Mouse (Mus musculus) cerebellum, postnatal 36 days (tissue): ENCODE measurements at regions not wholly inside any gene's neighbourhood (a gene's known extent, or its start where the extent isn't known, plus 50 kb on each side); places are given as distances from the start of the nearest gene placed in this dataset.
"Not testable (repeated sequence)": the region's sequence is repeated elsewhere in the genome, so short reads cannot be mapped to it uniquely, and the experiment has no call there.

Experiments
- DNase-seq, 2 experiments: peaks; one replicate each; pipeline ENCODE4 v3.0.0; 2021 to 2022; ENCODE audit warnings: mixed read lengths in 2 of 2

DNA sequence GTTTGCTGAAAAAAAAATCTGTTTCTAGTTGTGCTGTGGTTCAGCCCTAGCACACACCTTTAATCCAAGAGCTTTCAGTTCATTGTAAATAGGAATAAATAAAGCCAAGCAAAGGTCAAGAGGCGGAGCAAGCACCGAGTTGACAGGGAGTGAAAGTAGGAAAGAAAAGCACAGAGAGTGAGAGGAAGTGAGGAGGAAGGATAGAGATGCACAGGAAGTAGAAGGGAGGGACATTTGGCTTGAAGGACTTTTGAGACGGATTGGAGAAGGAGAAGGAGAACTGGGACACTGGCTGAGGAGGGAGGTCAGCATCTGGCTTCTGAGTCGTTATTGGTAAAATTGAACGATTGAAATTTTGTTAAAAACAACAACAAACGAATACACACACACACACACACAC lies 402.0 kb upstream of the Igfbp7 start:
- no peak for DNase-seq

DNA sequence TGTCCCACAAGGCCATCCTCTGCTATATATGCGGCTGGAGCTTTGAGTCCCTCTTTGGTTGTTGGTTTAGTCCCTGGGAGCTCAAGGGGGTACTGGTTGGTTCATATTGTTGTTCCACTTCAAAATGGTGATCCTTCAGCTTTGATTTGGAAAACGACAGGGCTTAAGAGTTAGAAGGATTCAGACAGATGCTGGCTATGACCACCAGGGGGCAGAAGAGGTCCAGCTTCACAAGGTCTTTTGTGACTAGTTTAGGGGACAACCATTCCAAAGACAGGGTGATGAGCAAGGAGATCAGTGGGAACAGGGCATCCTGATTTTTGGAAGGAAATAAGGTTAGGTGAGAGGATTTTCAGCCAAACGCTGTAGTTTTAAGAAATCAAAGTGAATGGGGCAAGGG lies 399.9 kb upstream of the Igfbp7 start:
- DNase-seq, result peak; percentile 66 to 67

DNA sequence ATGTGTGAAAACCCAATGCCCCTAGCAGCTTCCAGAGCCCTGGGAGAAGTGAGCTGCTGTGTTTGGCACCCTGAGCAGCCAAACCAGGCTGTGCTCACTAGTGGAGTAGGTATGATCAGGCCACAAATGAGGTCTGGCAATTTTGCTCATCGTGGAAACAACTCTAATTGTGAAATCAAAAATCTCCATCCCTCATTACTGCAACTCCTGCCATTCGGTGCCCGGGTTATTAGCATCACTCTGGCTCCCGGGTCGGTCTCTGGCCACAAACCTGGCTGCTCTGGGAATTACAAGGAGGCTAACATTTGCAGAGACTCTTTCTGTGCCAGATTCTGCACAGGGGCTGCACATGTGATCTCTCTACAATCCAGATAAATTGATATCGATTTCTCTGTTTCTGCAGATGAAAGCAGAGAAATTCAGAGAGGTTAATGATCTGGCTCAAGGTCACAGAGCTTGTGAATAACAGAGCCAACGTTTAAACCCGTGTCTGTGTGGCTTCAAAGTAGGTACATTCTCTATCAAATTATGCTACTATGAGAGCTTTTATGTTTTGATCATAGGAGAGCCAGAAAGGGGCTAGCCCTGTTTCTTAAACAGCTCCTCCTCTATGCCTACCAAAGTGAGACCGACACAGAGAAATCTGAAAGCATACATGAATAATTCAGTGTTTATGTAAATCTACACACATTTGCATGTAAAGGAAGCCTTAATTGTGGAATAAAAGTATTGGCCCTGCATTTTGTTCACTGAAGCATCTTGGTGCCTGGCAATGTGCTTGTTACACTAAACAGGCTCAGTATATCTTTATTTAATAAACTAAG lies 398.7 kb upstream of the Igfbp7 start:
- no peak for DNase-seq

DNA sequence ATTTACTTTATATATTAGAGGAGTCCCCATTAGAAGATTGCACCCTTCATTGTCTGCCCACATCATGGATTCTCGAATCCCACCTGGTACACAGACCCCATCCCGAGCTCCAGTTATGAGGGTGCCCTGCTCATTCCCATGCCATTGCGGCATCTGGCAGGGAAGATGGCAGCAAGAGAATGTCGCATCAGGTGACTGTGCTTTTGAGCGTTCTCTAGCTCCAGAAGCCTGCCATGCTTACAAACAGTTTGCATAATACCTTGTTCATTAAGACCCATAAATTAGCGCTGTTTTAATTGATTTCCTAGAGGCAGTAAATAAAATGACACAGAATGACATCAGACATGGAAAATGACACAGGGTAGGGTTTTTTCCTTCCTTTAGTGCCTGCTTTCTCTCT lies 398.0 kb upstream of the Igfbp7 start:
- no peak for DNase-seq

DNA sequence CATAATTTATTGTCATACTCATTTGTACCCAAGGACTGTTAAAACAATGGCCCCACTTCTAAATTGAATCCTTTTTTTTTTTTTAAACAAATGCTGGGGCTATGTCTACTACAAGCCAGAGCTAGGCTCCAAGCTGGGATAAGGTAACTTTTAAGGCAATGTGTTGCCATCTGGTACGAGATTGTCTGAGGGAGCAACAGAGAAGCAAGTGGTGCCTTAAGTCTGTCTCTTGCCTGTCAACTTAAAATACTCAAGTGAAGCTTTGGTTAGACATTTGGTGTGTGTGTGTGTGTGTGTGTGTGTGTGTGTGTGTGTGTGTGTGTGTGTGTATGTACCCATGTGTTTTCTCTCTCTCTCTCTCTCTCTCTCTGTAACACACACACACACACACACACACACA lies 397.5 kb upstream of the Igfbp7 start:
- DNase-seq, result no peak

DNA sequence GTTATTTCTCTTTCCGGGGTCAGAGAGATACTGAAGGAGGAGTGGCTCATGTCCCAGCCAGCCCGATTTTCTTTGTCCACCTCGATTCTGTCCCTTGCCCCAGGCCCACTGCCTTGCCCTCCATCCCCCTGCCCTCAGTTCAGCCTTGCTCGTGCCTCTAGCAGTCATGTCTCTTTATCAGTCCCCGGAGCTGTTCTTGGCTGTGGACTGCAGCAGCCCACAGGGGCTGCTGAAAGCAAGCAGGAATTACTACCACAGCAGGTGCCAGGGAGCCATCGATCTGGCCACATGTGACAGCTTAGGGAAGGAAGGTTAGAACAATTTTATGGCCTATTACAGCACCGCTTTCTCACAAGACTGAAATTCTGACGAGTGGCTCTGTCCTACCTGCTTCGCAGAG lies 396.3 kb upstream of the Igfbp7 start:
- DNase-seq, result no peak

DNA sequence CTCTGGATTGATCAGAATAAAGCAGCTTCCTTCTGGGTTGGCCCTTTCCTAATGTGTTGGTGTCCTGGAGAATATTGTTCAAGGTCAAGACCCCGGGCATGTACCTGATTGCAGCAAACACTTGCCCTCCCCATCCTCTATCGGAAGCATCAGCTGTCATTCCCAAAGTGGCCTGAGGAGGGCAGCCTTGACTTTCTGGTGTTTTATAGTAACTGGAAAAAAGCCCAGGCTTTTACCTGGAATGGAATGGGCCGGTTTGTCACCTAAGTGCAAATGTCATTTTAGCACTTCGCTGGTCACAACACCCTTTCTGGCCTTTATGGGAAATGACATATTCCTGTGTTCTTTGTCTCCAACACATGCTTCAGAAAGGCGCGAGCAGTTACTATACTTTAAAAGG lies 395.7 kb upstream of the Igfbp7 start:
- DNase-seq, result peak; percentile 68 to 75

DNA sequence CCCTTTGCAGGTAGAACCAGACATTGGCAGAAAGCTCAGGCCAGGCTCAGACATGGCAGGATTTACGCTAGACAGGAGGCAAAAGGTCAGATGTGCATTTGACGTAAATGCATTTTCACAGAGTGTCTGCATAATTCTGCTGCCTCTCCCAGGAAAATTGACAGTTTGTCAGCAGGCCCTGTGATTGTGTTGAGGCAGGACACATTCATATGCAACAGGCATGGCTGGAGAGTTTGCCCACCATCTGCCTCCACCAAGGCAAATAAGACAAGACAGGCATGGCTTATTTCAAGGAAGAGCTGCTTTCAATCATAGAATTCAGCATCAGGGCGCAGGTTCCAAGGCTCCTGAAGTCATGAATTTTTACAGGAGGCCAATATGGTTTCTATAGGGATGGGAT lies 389.1 kb upstream of the Igfbp7 start:
- DNase-seq, result no peak

DNA sequence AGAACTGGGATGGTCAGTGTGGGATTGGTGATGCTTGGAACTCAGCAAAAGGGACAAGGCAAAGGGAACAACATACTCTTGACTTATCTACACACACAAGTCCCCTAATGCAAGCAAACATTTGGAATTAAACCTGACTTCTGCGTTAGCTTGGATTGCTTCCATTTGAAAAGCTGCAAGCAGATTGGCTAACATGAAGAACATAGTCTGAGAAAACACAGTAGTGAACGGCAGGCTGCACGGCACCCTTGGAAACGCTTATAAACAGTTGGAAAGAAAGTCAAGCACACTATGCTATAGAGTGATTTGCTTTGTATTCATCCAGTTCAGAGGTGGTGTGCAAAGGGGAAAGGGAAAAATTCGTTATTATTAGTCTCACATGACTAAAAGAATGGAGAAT lies 387.9 kb upstream of the Igfbp7 start:
- no peak for DNase-seq

DNA sequence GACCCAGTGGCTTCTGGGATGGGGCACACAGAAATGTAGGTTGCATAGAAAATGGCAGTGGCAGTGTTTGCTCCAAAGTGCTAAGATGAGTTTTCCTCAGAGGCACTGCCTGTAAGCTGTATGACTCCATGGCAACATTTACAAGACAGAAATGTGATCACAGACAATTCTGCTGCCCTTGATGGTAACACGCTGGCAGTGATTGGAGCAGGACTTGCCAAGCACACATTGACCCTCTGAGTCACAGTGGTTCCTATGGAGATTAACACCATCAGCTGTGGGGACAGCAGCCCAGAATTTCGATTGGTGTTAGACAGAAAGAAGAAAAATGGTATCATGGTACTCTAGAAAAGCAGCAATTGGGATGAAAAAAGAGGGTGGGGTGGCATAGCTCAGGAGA lies 376.1 kb upstream of the Igfbp7 start:
- no peak for DNase-seq

DNA sequence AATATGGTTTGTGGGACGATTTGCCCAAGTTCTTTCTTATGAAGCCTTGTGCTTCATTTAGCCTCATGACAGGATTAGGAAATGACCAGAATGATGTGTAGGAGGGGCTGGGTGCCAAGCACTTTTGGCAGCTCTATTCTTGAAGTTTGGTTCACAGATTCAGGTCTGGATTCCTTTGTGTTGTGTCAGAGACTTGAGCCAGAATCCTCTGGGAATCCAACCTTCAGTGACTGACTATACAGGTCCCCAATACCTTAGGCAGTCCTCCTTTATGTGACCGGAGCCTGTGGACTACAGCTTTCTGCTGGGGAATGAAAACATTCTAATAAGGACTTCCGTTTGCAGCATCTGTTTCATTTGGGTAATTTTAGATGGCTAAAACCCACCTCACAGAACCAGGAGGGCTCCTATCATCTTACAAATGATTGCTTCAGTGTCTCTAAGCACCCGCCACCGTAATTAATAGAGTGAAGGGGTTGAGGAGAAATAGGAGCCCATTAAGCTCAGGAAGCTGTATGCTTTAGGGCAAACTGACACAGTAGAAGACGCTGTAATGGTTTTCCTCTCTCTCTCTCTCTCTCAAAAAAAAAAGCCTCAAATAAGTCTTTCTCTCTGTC lies 354.7 kb upstream of the Igfbp7 start:
- no peak for DNase-seq

DNA sequence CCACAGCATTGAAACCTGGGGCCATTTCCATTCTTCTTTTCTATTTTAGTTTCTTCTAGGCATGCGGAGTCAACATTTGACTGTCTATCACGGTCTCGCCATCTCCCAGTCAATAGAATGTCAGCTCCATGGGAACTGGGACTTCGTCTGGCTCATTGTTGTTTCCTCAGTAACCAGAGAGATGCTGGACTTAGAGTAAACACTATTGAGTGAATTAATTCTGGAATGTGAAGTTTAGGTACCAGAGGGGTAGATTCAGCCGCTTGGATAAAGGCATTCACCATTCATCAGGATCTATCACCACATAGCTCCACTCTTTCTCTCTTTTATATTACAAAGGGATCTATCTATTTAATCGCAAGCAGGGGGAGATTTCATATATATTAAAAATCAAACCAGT lies 354.2 kb upstream of the Igfbp7 start:
- DNase-seq, result no peak

DNA sequence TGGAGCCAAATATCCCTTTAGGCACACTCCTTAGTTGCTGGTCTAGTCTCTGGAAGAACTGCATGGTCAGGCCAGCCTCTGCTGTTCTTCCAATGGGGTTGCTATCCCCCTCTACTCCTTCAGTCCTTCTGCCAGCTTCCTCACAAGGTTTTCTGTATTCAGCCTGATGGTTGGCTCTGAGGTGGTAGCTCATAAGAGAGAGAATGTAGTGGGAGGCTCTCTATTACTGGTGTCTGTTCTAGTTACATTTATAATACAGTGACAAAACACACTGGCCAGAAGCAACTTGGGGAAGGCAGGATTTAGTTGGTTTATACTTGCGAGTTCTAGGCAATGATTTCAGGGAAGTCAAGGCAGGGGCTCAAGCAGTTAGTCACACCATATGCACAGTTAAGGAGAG lies 341.1 kb upstream of the Igfbp7 start:
- no peak for DNase-seq

DNA sequence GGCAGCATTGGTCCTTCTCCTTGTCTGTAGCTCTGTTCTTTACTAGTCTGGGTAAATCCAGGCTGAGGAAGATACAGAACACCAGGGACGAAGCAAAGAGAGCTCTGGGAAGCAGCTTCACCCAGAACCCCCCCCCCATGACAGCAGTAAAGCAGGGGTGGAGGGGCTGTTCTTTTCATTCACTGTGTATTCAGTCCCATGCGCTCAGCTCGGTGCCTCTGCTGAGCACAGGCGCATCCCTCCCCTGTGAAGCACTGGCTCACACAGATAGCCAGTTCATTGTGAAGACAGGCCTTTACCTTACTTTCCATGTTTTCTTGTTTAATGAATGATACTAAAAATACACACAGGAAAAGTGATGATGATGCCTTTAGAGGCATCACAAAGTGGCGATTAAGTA lies 338.8 kb upstream of the Igfbp7 start:
- DNase-seq, result no peak

DNA sequence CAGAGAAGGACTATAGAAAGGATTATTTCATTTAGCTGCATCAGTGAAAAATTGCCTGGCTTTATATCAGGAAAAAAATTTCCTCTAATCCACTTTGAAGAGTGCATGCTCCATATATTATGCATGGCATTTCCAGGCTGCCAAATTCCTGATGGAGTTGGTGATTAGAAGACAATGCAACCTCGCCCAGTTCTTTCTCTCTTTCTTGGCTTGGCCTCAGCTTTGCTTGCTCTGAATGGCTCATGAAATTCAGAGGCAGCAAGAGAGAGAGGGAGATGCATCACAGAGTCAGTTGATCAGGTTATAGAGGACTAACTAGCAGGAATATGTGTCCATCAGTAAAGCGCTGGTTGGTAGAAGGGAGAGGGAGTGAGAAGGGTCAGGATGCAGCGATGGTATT lies 335.6 kb upstream of the Igfbp7 start:
- DNase-seq, result no peak

DNA sequence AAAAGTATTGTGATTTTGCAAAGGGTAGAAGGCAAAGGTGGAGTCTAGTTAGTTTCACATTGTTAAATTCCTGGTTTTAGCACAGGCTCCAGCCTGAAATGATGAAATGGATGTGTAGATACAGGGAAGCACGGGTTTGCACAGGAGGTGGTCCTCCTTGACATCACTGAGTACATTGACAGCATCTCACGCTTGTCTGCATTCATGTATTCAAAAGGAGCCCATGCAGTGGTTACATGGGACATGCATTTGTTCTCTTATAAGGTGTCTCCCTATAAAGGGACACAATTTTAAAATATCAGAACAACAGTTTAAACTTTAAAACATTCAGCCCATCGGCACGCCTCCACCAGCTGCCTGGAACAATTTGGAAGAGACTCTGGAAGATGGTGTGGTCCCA lies 322.4 kb upstream of the Igfbp7 start:
- DNase-seq, result not testable (repeated sequence)

DNA sequence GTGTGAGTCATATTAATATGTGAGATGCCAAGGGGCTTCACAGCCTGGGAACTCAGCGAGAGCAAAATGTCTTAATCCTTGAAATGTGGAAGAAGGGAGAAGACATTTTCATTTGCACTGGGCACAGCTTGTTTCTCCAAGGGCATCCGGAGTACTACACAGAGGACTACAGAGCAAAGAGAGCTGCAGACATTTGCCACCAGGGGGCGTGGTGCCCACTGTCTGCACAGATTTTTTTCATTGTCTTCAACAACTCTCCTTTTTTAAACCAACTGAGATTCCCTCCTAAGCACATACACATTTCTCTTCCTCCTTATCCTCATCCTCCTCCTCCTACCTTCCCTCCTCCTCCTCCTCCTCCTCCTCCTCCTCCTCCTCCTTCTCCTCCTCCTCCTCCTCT lies 273.8 kb upstream of the Igfbp7 start:
- peak in 1 of 2 experiments; percentile 5 for DNase-seq

DNA sequence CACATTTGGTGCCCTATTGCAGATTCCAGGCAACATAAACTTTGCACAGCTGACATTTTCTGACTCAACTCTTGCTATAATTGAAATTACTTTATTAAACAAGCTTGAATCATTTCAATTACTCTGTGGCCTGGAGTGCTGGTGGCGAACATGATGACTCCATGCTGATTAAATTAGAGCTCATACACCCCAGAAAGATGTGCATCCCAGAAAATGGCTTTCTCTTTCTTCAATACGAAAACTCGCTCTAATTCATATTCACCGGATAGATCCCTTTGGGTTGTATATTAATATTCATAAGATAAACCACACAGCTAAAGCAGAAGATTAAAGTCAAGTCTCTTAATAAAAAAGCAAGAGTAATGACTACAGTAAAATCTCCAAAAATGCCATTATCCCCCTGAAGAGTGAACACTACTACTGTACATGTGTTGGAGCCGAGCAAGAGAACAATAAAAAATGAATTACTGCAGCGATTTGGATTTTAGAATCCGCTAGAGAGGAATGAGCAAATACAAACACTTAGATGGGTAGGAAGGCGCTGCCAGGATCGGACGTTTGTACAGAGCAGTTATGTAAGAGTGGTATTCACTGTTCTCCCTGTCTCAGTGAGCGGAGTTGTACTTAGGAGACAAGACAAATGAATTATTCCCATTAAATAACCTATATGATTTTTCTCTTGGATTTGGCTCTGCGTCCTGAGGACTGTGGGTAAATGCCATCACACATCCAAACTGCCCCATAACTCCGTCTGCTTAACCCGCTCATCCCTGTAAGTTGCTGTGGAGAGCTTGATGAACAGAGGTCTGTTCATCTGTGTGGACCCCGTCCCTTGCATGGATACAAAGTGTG lies 264.5 kb upstream of the Igfbp7 start:
- DNase-seq, result no peak

DNA sequence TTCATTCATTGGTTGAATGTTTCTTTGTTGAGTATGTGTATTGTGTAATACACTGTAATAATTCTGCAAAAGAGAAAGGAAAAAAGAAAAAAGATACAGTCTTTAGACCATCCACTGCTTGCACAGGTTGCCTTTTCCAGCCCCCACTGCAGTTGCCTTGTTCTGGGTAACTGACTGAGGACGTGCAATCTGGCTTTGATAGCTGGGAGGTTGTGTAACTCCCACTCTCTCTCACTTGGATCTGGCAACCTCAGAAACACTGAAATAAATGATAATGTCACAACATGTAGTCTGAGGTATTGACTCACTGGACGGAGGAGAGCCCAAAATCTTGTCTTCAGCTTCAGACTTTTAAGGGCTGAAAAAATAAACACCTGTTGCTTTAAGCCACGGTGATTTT lies 255.3 kb upstream of the Igfbp7 start:
- no peak for DNase-seq

DNA sequence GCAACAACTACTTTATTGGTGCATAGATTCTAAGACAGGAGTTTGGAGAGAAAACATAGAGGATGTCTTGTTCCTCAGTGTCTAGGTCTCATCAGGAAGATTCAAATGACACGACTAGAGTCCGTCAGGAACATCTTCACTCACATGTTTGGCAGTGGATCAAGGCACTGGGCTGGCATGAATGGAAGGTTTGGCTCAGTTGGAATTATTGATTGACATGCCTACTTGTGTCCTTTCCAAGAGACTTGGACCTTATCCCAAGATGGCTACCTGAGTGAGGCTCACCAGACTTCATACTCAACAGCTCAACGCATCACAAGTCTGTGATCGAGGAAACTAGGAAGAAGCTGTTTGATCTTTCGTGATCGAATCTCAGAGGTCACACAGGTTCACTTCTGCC lies 251.2 kb upstream of the Igfbp7 start:
- DNase-seq, result no peak

DNA sequence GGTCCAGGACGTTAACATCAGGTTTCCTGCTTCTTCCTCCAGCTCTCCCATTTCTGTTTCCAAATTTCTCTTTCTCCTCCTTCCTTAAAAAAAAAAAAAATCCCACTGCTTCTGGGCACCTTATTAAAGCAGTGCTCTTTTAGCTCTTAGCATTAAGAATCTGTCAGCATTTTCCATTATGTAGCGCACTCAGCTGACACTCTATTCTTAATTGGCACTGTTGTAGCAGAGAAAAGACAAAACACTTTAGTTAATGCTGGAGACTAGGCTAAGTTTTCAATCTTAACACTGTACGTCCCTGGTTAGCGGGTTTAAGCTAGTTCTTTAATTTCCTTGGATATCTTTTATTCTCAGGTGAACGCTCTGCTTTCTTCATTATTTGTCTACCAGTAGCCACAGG lies 236.8 kb upstream of the Igfbp7 start:
- DNase-seq, result no peak

DNA sequence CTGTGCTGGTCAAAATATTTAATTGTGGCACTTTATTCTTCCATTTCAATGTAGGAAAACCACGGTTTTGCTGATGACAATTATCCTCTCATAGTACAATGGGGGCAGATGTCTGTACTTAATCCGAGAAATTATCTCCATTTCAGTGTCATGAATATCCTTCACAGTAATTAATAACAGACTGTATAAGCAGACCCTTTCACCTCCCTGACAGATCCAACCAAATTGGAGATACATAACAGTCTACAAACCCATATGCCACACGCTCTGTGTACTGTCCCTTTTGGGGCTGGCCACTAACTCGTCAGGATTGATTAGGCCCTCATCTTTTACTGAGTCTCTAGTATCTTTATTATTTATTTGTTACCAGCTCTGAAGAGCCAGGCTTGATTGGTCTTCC lies 212.6 kb upstream of the Igfbp7 start:
- DNase-seq, result no peak

DNA sequence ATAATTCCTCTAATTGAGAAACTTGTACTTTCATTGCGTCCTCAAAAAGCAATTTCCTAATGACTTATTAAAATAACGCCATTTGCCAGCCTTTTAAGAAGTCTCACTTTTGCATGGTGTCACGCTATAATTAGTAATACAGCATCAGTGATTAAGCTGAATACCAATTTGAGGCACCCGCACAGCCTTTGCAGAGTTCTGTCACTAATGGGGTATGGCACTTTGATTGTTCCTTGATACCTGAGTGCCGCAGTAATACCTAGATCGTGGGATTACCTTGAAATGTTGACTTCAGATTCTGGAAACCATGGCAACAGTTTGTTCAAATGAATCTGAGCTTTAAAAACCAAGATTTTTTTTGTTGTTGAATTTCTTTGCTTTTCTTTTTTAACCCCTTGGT lies 202.7 kb upstream of the Igfbp7 start:
- no peak for DNase-seq

DNA sequence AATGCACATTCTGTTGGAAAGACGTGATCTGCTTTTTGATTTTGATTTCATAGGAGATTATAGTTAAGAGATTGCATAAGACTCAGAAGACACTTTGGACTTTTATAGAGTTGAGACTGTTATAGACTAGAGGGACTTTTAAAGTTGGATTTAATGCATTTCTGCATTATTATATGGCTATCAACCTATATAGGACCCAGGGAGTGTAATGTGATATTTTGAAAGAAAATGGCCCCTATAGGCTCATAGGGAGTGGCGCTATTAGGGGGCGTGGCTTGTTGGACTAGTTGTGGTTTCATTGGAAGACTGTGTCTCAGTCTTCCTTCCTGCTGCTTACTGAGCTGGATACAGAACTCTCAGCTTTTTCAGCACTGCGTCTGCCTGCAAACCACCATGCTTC lies 186.9 kb upstream of the Igfbp7 start:
- DNase-seq, result no peak
